Mouse (Mus musculus): ENCODE measurements at regions not wholly inside any gene's neighbourhood (a gene's known extent, or its start where the extent isn't known, plus 50 kb on each side); places are given as distances from the start of the nearest gene placed in this dataset.

GRCm38 (mm10) chr5:17080405-17080804 is 288.8 kb downstream of the Gm28710 start:
- Histone ChIP-seq H3K27me3 (no peaks in the 10 kb centered on the region), H3K27ac (no peak overlapping the region), H3K9ac (no peak overlapping the region), H3K4me1 (no peaks in the 10 kb centered on the region), H3K9me3 (replicated peaks) (no peaks in the 10 kb centered on the region), H3K4me3 (no peak overlapping the region), H3K36me3 (no peaks in the 10 kb centered on the region), H3K4me2 (replicated peaks) (no peak overlapping the region)
- WGBS = 81% methylated on average over 1 of the region's 1 CpGs
- ATAC-seq (ENCODE audit: low FRiP score) = no peak

- Histone ChIP-seq H3K4me3 (no peak overlapping the region), H3K9me3 (replicated peaks) (no peaks in the 10 kb centered on the region), H3K4me2 (replicated peaks) (no peak overlapping the region), H3K27me3 (no peaks in the 10 kb centered on the region), H3K9ac (no peak overlapping the region), H3K27ac (no peak overlapping the region), H3K36me3 (no peaks in the 10 kb centered on the region), H3K4me1 (0 out of 2 replicates have a peak, but pooled peaks cover 3% of the 10 kb centered on the region)
- WGBS = 91% methylated on average over 1 of the region's 1 CpGs
- ATAC-seq (ENCODE audit: low FRiP score) = no peak
Measured at GRCm38 (mm10) chr5:17111556-17111955, 261.4 kb upstream of the Speer4f2 start.

GRCm38 (mm10) chr5:17112026-17112425 is 261.0 kb upstream of the Speer4f2 start:
- H3K36me3 ChIP-seq = no peaks in the 10 kb centered on the region
- no peak overlapping the region for H3K4me3 ChIP-seq
- H3K9ac ChIP-seq = no peak overlapping the region
- ATAC-seq (ENCODE audit: low FRiP score) = no peak
- H3K4me2 ChIP-seq (replicated peaks) = no peak overlapping the region
- H3K27me3 ChIP-seq = no peaks in the 10 kb centered on the region
- 0 out of 2 replicates have a peak, but pooled peaks cover 3% of the 10 kb centered on the region for H3K4me1 ChIP-seq
- 77% methylated on average over 2 of the region's 2 CpGs for WGBS
- H3K27ac ChIP-seq = no peak overlapping the region
- H3K9me3 ChIP-seq (replicated peaks) = no peaks in the 10 kb centered on the region

DNA sequence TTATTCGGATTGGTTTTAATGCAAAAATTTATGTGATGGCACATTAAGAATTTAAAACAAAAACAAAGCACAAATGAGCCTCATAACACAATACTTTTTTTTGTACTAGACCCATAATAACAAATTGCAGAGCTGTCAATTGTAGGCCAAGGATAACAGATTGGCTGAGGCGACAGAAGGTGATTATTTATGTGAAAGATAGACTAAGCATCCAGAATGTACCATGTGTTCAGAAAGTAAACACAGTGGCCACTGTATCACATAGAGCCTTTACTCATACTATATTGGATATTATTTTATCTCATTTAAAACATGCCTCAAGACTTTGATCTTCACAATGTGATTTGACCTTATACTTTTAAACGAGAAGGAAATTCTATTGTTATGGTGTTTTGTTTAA is 257.9 kb upstream of the Speer4f2 start:
- no peaks in the 10 kb centered on the region for H3K36me3 ChIP-seq
- no peak for ATAC-seq (ENCODE audit: low FRiP score)
- H3K27ac ChIP-seq = no peak overlapping the region
- H3K9me3 ChIP-seq (replicated peaks) = no peaks in the 10 kb centered on the region
- WGBS = 75% methylated on average over 3 of the region's 3 CpGs
- H3K4me2 ChIP-seq (replicated peaks) = no peak overlapping the region
- 0 out of 2 replicates have a peak, but pooled peaks cover 3% of the 10 kb centered on the region for H3K4me1 ChIP-seq
- H3K27me3 ChIP-seq = no peaks in the 10 kb centered on the region
- H3K9ac ChIP-seq = no peak overlapping the region
- no peak overlapping the region for H3K4me3 ChIP-seq

- H3K4me2 ChIP-seq (replicated peaks) = no peak overlapping the region
- no peaks in the 10 kb centered on the region for H3K27me3 ChIP-seq
- no peak overlapping the region for H3K27ac ChIP-seq
- H3K9me3 ChIP-seq (replicated peaks) = no peaks in the 10 kb centered on the region
- 0 out of 2 replicates have a peak, but pooled peaks cover 3% of the 10 kb centered on the region for H3K4me1 ChIP-seq
- H3K4me3 ChIP-seq = no peak overlapping the region
- no peaks in the 10 kb centered on the region for H3K36me3 ChIP-seq
- H3K9ac ChIP-seq = no peak overlapping the region
- WGBS = 80% methylated on average over 3 of the region's 3 CpGs
- ATAC-seq (ENCODE audit: low FRiP score) = no peak
Measured at GRCm38 (mm10) chr5:17116072-17116471, 256.9 kb upstream of the Speer4f2 start.

DNA sequence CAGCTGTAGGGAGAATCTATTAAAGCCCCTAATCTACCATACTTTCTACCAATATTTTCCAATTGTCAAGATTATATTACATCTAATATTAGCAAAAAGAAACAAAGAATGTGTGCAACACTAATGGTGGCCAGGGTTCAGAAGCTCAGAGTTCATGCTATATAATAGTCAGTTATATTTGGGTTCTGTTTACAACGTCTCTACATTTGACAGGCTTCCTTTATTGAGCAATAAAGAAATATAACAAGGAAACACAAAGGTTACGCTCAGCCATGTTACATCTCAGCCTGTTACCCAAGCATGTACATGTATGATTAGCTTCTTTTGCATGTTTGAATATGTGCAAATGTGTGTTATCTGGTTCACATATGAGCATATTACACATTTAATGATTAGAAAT is 247.7 kb upstream of the Speer4f2 start:
- Histone ChIP-seq H3K9ac (no peak overlapping the region), H3K27ac (no peak overlapping the region), H3K27me3 (no peaks in the 10 kb centered on the region), H3K36me3 (no peaks in the 10 kb centered on the region), H3K4me1 (no peaks in the 10 kb centered on the region), H3K4me2 (replicated peaks) (no peak overlapping the region), H3K4me3 (no peak overlapping the region), H3K9me3 (replicated peaks) (no peaks in the 10 kb centered on the region)
- WGBS = 90% methylated on average over 2 of the region's 2 CpGs
- no peak for ATAC-seq (ENCODE audit: low FRiP score)

DNA sequence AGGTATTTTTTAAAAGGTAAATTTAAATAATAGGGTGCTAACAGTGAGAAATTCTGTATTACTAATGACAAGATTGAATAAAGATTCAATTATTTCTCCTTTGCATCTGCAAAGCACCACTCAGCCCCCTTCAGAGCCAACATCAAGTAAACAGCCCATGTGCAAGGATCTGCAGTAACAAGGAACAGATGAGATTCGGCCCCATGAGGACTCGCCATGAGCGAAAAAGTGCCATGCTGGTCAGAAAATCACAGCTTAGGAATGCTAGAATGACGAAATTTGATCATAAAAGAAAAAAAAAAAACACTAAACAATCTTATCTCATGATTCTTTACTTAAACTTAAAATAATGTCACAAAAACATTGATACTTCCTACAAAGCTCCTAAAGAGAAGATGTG is 245.5 kb upstream of the Speer4f2 start:
- Histone ChIP-seq H3K27ac (no peak overlapping the region), H3K27me3 (no peaks in the 10 kb centered on the region), H3K4me2 (replicated peaks) (no peak overlapping the region), H3K9me3 (replicated peaks) (no peaks in the 10 kb centered on the region), H3K4me3 (no peak overlapping the region), H3K4me1 (no peaks in the 10 kb centered on the region), H3K9ac (no peak overlapping the region), H3K36me3 (no peaks in the 10 kb centered on the region)
- 68% methylated on average over 4 of the region's 4 CpGs for WGBS
- ATAC-seq (ENCODE audit: low FRiP score) = no peak

DNA sequence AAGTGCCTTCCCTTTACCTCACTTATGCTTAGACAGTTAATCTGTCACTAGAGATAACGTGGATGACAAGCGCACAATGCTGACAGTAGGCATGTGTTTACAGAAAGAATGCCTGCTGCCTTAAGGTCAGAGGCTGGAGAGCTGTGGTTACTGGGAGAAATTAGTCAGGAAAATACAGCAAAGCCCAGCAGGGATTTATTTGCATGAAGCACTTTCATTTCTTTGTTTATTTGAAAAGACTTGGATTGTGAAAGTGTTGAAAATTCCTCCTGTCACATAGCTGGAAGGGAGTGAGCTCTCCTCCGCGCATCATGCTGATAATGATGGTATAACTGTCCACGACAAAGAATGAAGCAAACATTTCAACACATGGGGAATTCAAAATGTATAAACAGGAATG is 237.5 kb upstream of the Speer4f2 start:
- no peaks in the 10 kb centered on the region for H3K27me3 ChIP-seq
- 51% methylated on average over 5 of the region's 5 CpGs for WGBS
- no peak overlapping the region for H3K9ac ChIP-seq

GRCm38 (mm10) chr5:17141555-17141954 is 231.4 kb upstream of the Speer4f2 start:
- Histone ChIP-seq H3K9ac (no peak overlapping the region), H3K4me1 (no peaks in the 10 kb centered on the region), H3K9me3 (replicated peaks) (no peaks in the 10 kb centered on the region), H3K27me3 (no peaks in the 10 kb centered on the region), H3K4me2 (replicated peaks) (no peak overlapping the region), H3K36me3 (no peaks in the 10 kb centered on the region), H3K4me3 (no peak overlapping the region), H3K27ac (no peak overlapping the region)
- no peak for ATAC-seq (ENCODE audit: low FRiP score)

More for the DNA sequence above, 237.5 kb upstream of the Speer4f2 start:
- Histone ChIP-seq H3K36me3 (no peaks in the 10 kb centered on the region), H3K9me3 (replicated peaks) (no peaks in the 10 kb centered on the region), H3K4me1 (no peaks in the 10 kb centered on the region), H3K4me2 (replicated peaks) (no peak overlapping the region), H3K4me3 (no peak overlapping the region), H3K27ac (no peak overlapping the region)
- no peak for ATAC-seq (ENCODE audit: low FRiP score)

DNA sequence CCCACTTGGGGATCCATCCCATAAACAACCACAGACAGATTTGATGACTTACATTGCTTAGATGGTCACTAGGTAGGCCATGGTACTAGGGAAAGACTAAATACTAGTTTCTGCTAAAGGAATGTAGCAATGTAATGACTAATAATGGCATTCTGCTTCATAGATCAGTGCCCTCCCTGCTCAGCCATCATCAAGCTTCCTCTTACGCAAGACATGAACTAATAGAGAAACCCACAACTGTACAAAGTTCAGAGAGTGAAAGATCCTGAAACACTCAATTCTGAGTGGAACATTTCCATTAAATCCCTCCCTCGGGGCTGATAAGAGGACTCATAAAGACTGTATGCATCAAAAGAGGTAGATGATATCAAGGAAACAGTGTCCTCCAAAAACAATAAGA is 198.4 kb upstream of the Speer4f2 start:
- ATAC-seq (ENCODE audit: low FRiP score) = no peak
- H3K4me1 ChIP-seq = no peaks in the 10 kb centered on the region
- 93% methylated on average over 2 of the region's 2 CpGs for WGBS
- no peak overlapping the region for H3K27ac ChIP-seq
- no peak overlapping the region for H3K4me2 ChIP-seq (replicated peaks)
- no peak overlapping the region for H3K9ac ChIP-seq
- no peaks in the 10 kb centered on the region for H3K36me3 ChIP-seq
- H3K9me3 ChIP-seq (replicated peaks) = no peaks in the 10 kb centered on the region
- no peaks in the 10 kb centered on the region for H3K27me3 ChIP-seq
- no peak overlapping the region for H3K4me3 ChIP-seq

DNA sequence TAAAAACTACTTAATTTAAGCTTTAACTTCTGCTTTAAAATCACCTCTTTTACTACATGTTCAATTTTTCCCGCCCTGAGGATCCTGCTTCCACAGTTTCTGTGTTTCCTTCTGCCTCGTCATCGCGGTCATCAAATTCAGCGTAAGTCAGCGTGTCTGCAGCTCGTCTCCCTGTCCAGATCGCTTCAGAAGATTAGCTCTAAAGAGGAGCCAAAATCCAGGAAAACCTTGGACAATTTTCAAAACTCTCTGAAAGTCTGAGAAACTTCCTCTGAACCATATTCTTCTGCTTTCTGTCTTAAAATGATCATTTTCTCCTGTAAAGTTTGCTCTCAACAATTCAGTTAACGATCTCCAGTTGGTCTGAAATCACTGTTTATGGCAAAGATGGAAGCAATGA is 196.2 kb upstream of the Speer4f2 start:
- H3K27ac ChIP-seq = no peak overlapping the region
- ATAC-seq (ENCODE audit: low FRiP score) = no peak
- H3K4me3 ChIP-seq = no peak overlapping the region
- no peak overlapping the region for H3K9ac ChIP-seq
- no peaks in the 10 kb centered on the region for H3K27me3 ChIP-seq
- no peak overlapping the region for H3K4me2 ChIP-seq (replicated peaks)
- H3K36me3 ChIP-seq = no peaks in the 10 kb centered on the region
- H3K9me3 ChIP-seq (replicated peaks) = no peaks in the 10 kb centered on the region
- H3K4me1 ChIP-seq = no peaks in the 10 kb centered on the region
- WGBS = 88% methylated on average over 9 of the region's 9 CpGs

DNA sequence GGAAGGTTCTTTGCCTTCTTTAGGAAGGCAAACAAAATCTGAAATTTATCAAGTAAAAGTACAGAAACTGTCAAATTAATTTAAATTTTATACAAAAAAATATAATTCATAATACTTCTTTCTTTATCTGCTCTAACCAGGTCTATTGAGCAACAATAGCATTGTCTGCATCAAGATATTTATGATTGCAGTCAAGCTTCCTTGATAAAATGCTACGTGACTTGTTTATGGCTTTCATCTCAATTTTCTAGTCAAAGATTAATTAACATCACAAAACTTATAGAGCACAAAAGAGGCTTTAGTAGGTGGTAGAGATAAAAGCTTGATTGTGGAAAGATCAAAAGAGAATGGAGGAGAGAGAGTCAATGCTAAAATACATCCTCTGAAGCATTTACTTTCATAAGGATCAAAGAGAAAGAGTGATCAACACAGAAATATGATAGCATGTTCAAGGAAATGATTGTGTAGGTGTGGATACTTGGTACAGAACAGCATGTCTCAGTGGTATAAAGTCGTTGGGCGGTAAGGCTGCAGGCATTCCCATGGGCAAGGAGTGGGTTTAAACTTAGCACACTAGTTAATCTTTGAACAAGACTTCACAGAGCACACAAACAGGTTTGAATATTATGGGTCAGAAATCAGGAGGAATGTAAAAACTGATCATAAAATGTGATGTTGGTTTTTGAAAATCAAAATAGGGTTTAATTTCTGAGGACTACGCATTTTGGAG is 164.3 kb upstream of the Speer4f2 start:
- Histone ChIP-seq H3K4me1 (no peaks in the 10 kb centered on the region), H3K27ac (no peak overlapping the region), H3K27me3 (no peaks in the 10 kb centered on the region), H3K9ac (no peak overlapping the region), H3K4me3 (no peak overlapping the region), H3K9me3 (replicated peaks) (no peaks in the 10 kb centered on the region), H3K4me2 (replicated peaks) (no peak overlapping the region), H3K36me3 (no peaks in the 10 kb centered on the region)
- whole genome bisulfite sequencing = 76% methylated on average over 4 of the region's 4 CpGs
- no peak for ATAC-seq (ENCODE audit: low FRiP score)

- Histone ChIP-seq H3K9ac (no peak overlapping the region), H3K4me1 (no peaks in the 10 kb centered on the region), H3K4me3 (no peak overlapping the region), H3K4me2 (replicated peaks) (no peak overlapping the region), H3K27me3 (no peaks in the 10 kb centered on the region), H3K9me3 (replicated peaks) (no peaks in the 10 kb centered on the region), H3K27ac (no peak overlapping the region), H3K36me3 (no peaks in the 10 kb centered on the region)
- WGBS = 79% methylated on average over 6 of the region's 6 CpGs
- no peak for ATAC-seq (ENCODE audit: low FRiP score)
Measured at GRCm38 (mm10) chr5:17210723-17211245, 162.2 kb upstream of the Speer4f2 start.

Data from hindbrain, embryonic 12.5 days (tissue).